Mouse (Mus musculus) ES-E14 (cell line): ENCODE results near the gene Habp2.

Experiments used
- HCFC1 ChIP-seq: IDR thresholded peaks from 2 replicates; pipeline ENCODE4 v1.6.1; 2012; ENCODE audit warnings: low read length, inconsistent platforms, borderline replicate concordance; ENCODE audit not compliant: insufficient read depth
- MAFK ChIP-seq: IDR thresholded peaks from 2 replicates; pipeline ENCODE4 v1.6.1; 2014; ENCODE audit warnings: mild to moderate bottlenecking, low read depth, low read length, inconsistent platforms; ENCODE audit not compliant: insufficient read depth

- no peak for TF ChIP-seq MAFK
- no peak for TF ChIP-seq HCFC1
Observed at GRCm38 (mm10) chr19:56272081-56272480, 14.9 kb upstream of the Habp2 start.
